Mouse (Mus musculus) spleen, adult 2 months (tissue): Measurements from ENCODE around the gene Kif13a. TPM values are rescaled to one million over a fixed set of nuclear protein-coding genes. Genes with fewer than 3 reads are reported as not detected.

Source experiments
- DNase-seq, 2 experiments: peaks; one replicate each; pipeline versions ENCODE4 v3.0.0 to v3.0.0-alpha.2; 2012 to 2021; ENCODE audit warnings: low spot score in 2 of 2, low read depth in 1 of 2
- H3K27ac ChIP-seq: fragments of 200-500 bp; 2 replicates; pipeline ENCODE4 v1.5.1; 2012; ENCODE audit warnings: low read length, inconsistent platforms; ENCODE audit not compliant: insufficient read depth
- H3K27me3 ChIP-seq: fragments of 200-500 bp; 2 replicates; pipeline ENCODE4 v1.6.1; 2012; ENCODE audit warnings: mild to moderate bottlenecking, moderate library complexity, low read length, inconsistent platforms; ENCODE audit not compliant: control insufficient read depth, insufficient read depth
- H3K36me3 ChIP-seq: fragments of 200-500 bp; 2 replicates; pipeline ENCODE4 v1.6.1; 2012; ENCODE audit warnings: mild to moderate bottlenecking, low read length, inconsistent platforms; ENCODE audit not compliant: control insufficient read depth, insufficient read depth
- H3K4me1 ChIP-seq: fragments of 200-500 bp; 2 replicates; pipeline ENCODE4 v1.6.1; 2011; ENCODE audit warnings: inconsistent platforms; ENCODE audit not compliant: control insufficient read depth, insufficient read depth, insufficient read length
- H3K4me3 ChIP-seq: fragments of 200-500 bp; 2 replicates; pipeline ENCODE4 v1.5.1; 2011; ENCODE audit warnings: mild to moderate bottlenecking, inconsistent platforms; ENCODE audit not compliant: insufficient read depth, insufficient read length; ENCODE audit errors: extremely low read depth
- CTCF ChIP-seq: fragments of 200-500 bp; IDR thresholded peaks from 2 replicates; pipeline ENCODE4 v1.5.1; 2011; ENCODE audit warnings: mild to moderate bottlenecking, inconsistent platforms; ENCODE audit not compliant: insufficient read depth, insufficient read length, insufficient replicate concordance; ENCODE audit errors: extremely low read depth
- POLR2A ChIP-seq: fragments of 200-500 bp; IDR thresholded peaks from 2 replicates; pipeline ENCODE4 v1.6.1; 2011; ENCODE audit warnings: low read depth, low read length, inconsistent platforms
- WGBS: fragments of 180-500 bp; shearing (Covaris S2); methylation state at CpG from one replicate; pipeline ENCODE4 v1.1.7; 2018; 5-methylcytosine and 5-hydroxymethylcytosine counted together
- polyA plus RNA-seq: library from polyadenylated mRNA; depleted of rRNA; stranded (reverse); fragments of >200 nt; gene quantifications from 2 replicates; pipeline ENCODE4 v1.2.3, GENCODE M21; 2012

Kif13a gene
- polyA plus RNA-seq, 1 experiment: 5.6 TPM

GRCm38 (mm10) chr13:46757946-46758345 lies 171.7 kb downstream of the Kif13a start:
- H3K4me1 ChIP-seq: no peaks in the 10 kb centered on the region; the same call in 1 of the 2 replicates
- TF ChIP-seq CTCF: no peak
- no peak for TF ChIP-seq POLR2A
- no peak overlapping the region for H3K27ac ChIP-seq
- WGBS: 93% methylated on average over 7 of the region's 7 CpGs
- no peaks in the 10 kb centered on the region for H3K36me3 ChIP-seq
- H3K27me3 ChIP-seq: no peaks in the 10 kb centered on the region
- no peak for DNase-seq
- H3K4me3 ChIP-seq: no peak overlapping the region

GRCm38 (mm10) chr13:46753294-46753693 lies 176.4 kb downstream of the Kif13a start:
- Histone ChIP-seq H3K27me3 (no peaks in the 10 kb centered on the region), H3K36me3 (no peaks in the 10 kb centered on the region), H3K4me3 (no peak overlapping the region), H3K4me1 (no peaks in the 10 kb centered on the region), H3K27ac (no peak overlapping the region)
- no peak for TF ChIP-seq POLR2A
- no peak for TF ChIP-seq CTCF
- DNase-seq: no peak
- 87% methylated on average over 5 of the region's 5 CpGs for WGBS

- H3K4me1 ChIP-seq: no peaks in the 10 kb centered on the region
- DNase-seq: no peak
- 90% methylated on average over 13 of the region's 13 CpGs for WGBS
- H3K27me3 ChIP-seq: no peaks in the 10 kb centered on the region
- TF ChIP-seq CTCF (no peak), POLR2A (no peak)
- H3K4me3 ChIP-seq: no peak overlapping the region
- H3K27ac ChIP-seq: no peak overlapping the region
- no peaks in the 10 kb centered on the region for H3K36me3 ChIP-seq
Measured at GRCm38 (mm10) chr13:46752566-46753229, 177.0 kb downstream of the Kif13a start.

- H3K27ac ChIP-seq: no peak overlapping the region
- TF ChIP-seq CTCF (no peak), POLR2A (no peak)
- DNase-seq: no peak
- H3K4me1 ChIP-seq: no peaks in the 10 kb centered on the region
- H3K4me3 ChIP-seq: no peak overlapping the region
- H3K36me3 ChIP-seq: no peaks in the 10 kb centered on the region
- H3K27me3 ChIP-seq: no peaks in the 10 kb centered on the region
- WGBS: 76% methylated on average over 5 of the region's 5 CpGs
Measured at GRCm38 (mm10) chr13:46748138-46748873, 181.4 kb downstream of the Kif13a start.

- Histone ChIP-seq H3K27me3 (no peaks in the 10 kb centered on the region), H3K4me3 (no peak overlapping the region), H3K36me3 (no peaks in the 10 kb centered on the region), H3K27ac (no peak overlapping the region), H3K4me1 (no peaks in the 10 kb centered on the region)
- TF ChIP-seq POLR2A (no peak), CTCF (no peak)
- no peak for DNase-seq
- WGBS: 88% methylated on average over 8 of the region's 8 CpGs
Measured at GRCm38 (mm10) chr13:46743821-46744220, 185.8 kb downstream of the Kif13a start.

GRCm38 (mm10) chr13:46742367-46742766 lies 187.3 kb downstream of the Kif13a start:
- Histone ChIP-seq H3K4me1 (peaks cover under 1% of the 10 kb centered on the region; the same call in 1 of the 2 replicates), H3K36me3 (no peaks in the 10 kb centered on the region), H3K27ac (no peak overlapping the region), H3K4me3 (no peak overlapping the region), H3K27me3 (no peaks in the 10 kb centered on the region)
- no peak for TF ChIP-seq POLR2A
- DNase-seq: no peak
- WGBS: 56% methylated on average over 2 of the region's 2 CpGs

GRCm38 (mm10) chr13:46739426-46739825 lies 190.2 kb downstream of the Kif13a start:
- Histone ChIP-seq H3K27ac (no peak overlapping the region), H3K4me1 (peaks cover 5% of the 10 kb centered on the region; the same call in 1 of the 2 replicates), H3K27me3 (no peaks in the 10 kb centered on the region), H3K36me3 (no peaks in the 10 kb centered on the region), H3K4me3 (no peak overlapping the region)
- TF ChIP-seq CTCF: no peak
- TF ChIP-seq POLR2A: no peak
- DNase-seq: no peak
- WGBS: 86% methylated on average over 7 of the region's 7 CpGs
